Mouse (Mus musculus): ENCODE measurements around the gene Tlr4.
A peak's percentile ranks its signal among the peaks of the same experiment; 100 is the strongest.

Tlr4 gene

GRCm38 (mm10) chr4:66901498-66901897 is 74.1 kb downstream of the Tlr4 start:
- DNase-seq = no peak

DNA sequence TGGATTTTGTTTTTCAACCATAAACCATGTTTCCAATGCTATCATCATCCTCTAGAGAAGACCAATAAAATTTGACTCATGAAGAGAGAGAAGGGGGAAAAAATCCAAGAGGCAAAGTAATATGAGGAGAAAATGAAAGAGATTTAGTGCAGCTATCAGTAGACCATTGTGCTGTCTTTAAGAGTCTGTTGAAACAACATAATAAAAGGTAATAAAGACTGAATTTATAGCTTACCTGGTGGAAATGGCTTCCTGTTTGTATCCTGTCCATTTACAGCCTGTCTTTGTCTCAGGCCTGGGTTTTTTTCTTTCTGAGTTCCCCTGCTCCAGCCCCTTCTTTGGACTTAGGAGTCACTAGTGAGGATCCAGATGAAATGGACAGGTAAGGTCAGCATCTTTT is 81.0 kb downstream of the Tlr4 start:
- no peak for DNase-seq

- DNase-seq = no peak
Measured at GRCm38 (mm10) chr4:66919630-66920372, 92.4 kb downstream of the Tlr4 start.

DNA sequence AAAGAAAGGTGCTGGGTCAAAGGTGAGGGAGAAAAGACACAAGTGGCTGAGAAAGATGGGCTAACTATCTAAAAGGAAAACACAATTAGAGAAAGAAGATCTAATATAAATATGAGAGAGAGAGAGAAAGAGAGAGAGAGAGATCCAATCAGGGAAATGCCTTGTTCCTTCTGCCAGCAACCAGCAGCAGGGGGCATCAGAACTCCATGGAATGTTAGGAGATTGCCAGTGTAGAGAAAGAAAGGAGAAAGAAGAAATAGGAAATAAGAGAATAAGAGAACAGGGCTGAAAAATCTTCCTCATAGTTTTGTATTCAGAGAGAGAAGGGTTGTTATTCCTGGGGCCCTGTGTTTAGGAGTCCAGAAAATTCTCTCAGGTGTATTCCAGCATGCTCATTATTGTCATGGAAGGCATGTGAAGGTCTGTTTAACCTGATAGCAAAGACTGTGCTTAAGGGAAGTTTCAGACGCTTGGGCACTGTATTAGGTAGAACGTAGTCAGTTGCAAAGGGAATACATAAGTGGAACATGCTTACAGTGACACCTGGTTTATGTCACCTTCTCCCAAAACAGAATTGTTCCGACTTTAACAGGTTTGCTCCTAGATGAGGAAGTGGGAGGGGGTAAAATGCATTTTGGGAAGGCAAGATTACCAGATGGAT is 96.4 kb downstream of the Tlr4 start:
- peak; percentile 83 for DNase-seq

DNA sequence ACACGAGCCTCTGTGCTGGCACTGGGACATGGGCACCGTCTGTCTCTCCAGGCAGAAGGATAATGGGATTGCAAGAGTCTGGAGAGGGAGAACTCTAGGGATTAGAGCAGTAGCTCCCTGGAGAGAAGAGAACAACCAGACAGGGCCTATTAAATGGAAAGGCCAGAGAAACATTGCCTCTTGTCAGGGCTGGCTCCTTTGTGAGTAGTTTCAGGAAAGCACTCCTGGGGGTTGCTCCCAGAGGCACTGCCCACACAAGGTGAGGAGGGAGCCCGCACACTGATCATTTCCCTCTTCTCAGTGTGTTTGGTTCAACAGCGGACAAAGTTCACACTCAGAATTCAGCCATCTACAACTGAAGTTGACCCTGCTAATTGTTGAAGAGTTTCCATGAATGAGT is 98.7 kb downstream of the Tlr4 start:
- DNase-seq = no peak

- no peak for DNase-seq
Measured at GRCm38 (mm10) chr4:66927537-66928088, 100.2 kb downstream of the Tlr4 start.

- DNase-seq = no peak
Measured at GRCm38 (mm10) chr4:66938489-66939061, 111.2 kb downstream of the Tlr4 start.

GRCm38 (mm10) chr4:66941894-66942293 is 114.5 kb downstream of the Tlr4 start:
- no peak for DNase-seq

DNA sequence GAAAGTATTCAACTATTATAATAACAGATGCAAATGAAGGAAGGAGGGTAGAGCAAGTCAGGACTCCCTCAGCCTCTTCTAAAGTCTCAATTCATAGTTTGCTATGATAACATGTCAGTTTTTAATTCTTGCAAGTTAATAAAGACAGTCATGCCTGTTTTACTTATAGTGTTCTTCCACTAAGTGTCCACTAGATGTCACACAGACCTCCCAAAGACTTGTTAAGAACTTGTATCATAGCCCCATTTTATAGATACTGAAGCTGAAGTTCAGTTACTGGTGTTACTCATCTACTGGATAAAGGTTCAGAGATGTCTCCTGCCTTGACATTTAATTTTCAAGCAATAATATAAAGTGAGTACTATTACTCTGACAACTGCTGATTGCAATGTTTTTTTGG is 116.3 kb downstream of the Tlr4 start:
- DNase-seq = no peak

DNA sequence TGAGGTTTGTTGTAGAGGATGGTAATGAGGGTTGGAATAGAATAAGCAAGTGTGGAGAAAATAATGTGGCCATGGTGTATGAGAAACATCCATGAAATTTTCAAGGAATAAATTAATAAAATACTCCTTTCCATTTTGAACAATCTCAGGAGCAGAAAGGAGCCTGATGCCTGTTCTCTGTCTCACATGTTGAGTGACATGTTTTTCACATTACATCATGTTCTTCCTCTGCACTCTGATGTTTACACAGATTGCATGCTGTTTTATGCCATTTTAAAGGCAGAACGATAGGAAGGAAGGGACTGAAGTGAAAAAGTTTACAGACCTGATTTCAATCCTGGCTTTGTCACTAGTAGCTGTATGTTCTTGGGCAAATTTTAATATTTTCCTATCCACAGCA is 120.3 kb downstream of the Tlr4 start:
- DNase-seq = no peak

DNA sequence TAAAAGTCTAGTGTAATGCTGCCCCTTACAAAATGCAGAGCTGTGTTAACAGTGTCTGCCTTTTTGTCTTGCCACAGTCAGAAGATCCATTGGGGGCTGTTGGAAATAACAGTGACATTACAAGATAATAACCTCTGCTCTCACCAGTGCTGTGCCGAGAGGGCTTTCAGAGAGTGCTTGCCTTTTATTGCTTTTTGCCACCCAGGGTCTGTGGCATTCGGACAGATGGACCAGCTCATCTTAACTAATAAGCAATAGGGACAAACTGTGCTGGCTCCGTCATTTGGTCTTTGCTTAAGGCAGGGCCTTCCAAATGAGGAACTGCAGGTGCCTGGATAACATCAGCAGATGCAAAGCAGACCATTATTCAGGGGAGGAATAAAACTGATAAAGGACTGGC is 147.5 kb downstream of the Tlr4 start:
- DNase-seq = no peak
